Mouse (Mus musculus) heart, postnatal 14 days (tissue): ENCODE results near the gene Zmym1. TPM values are rescaled to one million over a fixed set of nuclear protein-coding genes. Genes with fewer than 3 reads are reported as not detected.
"Not testable (repeated sequence)": the region's sequence is repeated elsewhere in the genome, so short reads cannot be mapped to it uniquely, and the experiment has no call there.

Experiments
- DNase-seq, 2 experiments: peaks; one replicate each; pipeline ENCODE4 v3.0.0; 2021 to 2022
- intact Hi-C: fragments of 180-260 bp; cut with DNase I; formaldehyde crosslinking; loops from one replicate; pipeline ENCODE4 v1.15.1; 2025
- total RNA-seq, 2 experiments: library from RNA; stranded (reverse); gene quantifications; 2 replicates each; pipeline ENCODE4 v1.2.3; 2021

Zmym1 gene
- total RNA-seq, 2 experiments from 2014 or later: 3.9 to 6.8 TPM

DNA sequence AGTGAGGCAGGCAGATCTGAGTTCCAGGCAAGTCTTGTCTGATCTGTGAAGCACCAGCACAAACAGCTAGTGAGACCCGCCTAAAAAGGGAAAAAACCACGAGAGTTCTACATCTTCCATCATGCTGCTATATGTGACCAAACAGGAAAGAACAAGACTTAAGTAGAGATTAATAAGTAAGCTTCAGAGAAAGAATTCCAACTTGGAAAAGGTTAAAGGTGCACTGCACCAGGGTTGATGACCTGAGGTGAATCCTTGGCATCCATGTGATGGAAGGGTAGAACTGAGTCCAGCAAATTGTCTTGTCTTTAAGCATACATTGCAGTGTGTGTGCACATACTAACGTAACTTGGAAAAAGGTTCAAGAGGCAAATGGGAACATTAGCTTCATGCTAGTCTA lies 23.8 kb downstream of the Zmym1 start:
- no peak for DNase-seq
- intact Hi-C loops: no loop called here

DNA sequence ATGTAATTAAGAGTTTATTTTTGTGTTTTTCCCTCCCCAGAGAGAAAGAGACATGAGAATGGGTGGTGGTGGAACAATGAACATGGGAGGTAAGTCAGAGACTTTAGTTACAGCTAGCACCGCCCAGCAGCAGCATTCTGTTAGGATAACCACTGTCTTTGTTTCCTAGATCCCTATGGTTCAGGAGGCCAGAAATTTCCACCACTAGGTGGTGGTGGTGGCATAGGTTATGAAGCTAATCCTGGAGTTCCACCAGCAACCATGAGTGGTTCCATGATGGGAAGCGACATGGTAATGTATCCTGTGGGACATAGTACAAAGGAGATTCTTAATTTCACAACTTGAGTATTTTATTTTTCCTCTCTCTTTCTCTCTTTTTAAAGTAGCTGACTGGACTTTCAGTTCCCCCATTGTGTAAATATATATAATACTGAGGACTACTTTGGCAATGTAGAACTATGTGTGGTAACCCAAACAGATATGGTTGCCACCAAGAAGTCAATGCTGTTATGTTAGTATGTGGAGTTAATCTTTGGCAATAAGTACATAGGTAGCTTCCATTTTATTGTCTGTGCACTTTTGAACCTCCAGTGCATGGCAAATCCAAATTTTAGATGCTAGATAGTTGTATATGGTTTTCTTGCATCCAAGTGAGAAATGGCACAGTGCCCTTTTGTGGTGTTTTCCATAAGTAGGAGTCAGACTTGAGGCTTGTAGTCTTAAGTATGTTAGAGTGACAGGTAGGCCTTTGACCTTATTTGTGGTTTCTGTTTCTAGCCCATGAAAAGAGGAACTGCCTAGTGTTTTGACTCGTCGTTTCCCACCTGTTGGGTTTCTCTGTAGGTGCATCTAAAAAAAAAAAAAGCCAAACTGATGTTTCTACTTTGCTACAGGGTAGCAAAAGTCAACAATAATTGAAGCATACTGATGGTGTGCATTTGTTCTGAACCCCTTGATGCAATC lies 33.4 kb downstream of the Zmym1 start:
- DNase-seq: peak in 1 of 2 experiments; percentile 50
- intact Hi-C loops: loop anchor here (10.0 kb wide), 1 partner anchor 217 kb away; the partner anchor contains the start of gene Smim12

DNA sequence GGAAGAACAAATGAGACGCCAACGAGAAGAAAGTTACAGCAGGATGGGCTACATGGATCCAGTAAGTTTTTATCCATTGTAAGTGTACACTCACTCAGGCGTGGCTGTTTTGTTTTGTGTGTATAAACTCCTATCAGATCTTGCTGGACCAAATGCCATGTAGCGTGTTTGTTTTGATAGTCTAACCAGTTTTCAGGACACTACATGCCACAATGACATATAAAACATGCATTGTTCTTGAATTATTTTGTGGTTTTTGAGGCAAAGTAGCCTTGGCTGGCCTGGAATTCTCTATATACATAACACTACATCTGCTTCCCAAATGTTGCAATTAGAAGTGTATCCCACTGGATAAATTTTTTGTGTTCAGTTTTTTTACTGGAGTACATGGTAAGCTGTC lies 34.1 kb downstream of the Zmym1 start:
- intact Hi-C loops: loop anchor here (10.0 kb wide), 1 partner anchor 218 kb away; the partner anchor contains the start of gene Smim12
- no peak for DNase-seq

DNA sequence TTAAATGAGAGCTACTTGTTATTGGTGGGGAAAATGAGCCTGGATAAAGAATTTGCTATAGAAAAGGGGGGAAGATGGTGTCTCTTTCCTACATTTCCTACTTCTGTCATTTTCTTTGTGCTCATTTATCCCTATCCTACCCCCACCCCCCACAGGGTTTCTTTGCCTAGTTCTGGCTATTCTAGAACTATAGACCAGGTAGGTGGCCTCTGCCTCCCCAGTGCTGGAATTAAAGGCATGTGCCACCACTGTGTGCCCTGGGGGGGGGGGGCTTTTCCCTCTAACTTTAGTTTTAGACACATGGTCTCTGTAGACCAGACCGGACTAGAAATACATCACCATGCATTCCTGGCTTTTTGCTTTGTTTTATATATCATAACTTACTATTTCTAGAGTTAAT lies 36.7 kb downstream of the Zmym1 start:
- intact Hi-C loops: loop anchor here (10.0 kb wide), 1 partner anchor 221 kb away; the partner anchor contains the start of gene Smim12
- no peak for DNase-seq

DNA sequence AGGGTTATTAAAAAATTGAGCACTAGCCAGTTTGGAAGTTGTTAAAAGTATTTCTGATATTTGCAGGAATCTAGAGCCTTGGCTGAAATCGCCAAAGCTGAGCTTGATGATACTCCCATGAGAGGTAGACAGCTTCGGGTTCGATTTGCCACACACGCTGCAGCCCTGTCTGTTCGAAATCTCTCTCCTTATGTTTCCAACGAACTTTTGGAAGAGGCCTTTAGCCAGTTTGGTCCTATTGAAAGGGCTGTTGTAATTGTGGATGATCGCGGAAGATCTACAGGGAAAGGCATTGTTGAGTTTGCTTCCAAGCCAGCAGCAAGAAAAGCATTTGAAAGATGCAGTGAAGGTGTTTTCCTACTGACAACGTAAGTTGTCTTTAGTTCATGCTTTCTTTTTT lies 37.8 kb downstream of the Zmym1 start:
- intact Hi-C loops: loop anchor here (10.0 kb wide), 1 partner anchor 222 kb away; the partner anchor contains the start of gene Smim12
- no peak for DNase-seq

DNA sequence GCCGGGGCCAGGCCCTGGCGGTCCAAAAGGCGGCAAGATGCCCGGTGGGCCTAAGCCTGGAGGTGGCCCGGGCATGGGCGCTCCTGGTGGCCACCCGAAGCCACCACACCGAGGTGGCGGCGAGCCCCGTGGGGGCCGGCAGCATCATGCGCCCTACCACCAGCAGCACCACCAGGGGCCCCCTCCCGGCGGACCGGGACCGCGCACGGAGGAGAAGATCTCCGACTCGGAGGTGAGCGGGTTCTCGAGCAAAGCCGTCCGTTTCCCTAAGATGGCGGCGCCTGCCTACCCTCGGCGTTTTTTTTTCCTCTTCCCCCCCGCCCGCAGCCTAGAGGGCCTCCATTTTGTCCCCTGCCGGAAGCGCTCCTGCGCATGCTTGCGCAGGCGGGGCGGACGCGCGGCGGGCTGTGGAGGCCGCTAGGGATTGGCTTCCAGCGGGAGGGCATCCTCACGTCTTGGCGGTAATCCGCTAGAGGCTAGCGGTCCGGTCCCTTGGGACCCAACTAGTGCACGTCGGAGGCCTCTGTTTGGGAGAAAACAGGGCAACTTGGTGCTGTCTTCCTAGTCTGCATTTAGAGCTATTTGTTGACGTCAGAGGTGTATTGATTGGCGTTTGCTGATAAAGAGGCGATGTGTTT lies 38.8 kb downstream of the Zmym1 start:
- DNase-seq: peak; percentile 89 to 92
- intact Hi-C loops: loop anchor here (10.0 kb wide), 1 partner anchor 223 kb away; the partner anchor contains the start of gene Smim12

DNA sequence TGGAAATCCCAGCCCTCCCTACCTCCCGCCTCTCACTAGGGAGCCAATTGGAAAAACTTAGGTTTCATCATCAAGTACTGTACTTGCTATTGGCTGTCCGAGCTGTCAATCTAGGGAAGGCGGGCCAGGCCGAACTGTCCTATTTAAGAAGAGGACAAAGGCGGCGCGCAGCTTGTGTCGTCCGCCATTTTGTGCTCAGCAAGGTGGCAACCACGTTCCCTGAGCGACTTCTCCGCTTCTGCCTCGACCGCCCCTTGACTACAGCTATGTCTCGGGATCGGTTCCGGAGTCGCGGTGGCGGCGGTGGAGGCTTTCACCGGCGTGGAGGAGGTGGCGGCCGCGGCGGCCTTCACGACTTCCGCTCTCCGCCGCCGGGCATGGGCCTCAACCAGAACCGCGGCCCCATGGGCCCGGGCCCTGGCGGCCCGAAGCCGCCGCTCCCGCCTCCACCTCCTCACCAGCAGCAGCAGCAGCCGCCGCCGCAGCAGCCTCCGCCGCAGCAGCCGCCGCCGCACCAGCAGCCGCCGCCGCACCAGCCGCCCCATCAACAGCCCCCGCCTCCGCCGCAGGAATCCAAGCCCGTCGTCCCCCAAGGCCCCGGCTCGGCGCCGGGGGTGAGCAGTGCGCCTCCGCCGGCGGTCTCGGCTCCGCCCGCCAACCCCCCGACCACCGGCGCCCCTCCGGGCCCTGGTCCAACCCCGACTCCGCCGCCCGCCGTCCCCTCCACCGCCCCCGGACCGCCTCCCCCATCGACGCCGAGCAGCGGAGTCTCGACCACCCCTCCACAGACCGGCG lies 39.6 kb downstream of the Zmym1 start, which contains the start of gene Sfpq:
Gene Sfpq, plus strand, starts transcription at position 174 of the 795 bp plus-strand sequence.
- DNase-seq: peak; percentile 97 to 99
- intact Hi-C loops: loop anchor here (10.0 kb wide), 1 partner anchor 223 kb away; the partner anchor contains the start of gene Smim12

DNA sequence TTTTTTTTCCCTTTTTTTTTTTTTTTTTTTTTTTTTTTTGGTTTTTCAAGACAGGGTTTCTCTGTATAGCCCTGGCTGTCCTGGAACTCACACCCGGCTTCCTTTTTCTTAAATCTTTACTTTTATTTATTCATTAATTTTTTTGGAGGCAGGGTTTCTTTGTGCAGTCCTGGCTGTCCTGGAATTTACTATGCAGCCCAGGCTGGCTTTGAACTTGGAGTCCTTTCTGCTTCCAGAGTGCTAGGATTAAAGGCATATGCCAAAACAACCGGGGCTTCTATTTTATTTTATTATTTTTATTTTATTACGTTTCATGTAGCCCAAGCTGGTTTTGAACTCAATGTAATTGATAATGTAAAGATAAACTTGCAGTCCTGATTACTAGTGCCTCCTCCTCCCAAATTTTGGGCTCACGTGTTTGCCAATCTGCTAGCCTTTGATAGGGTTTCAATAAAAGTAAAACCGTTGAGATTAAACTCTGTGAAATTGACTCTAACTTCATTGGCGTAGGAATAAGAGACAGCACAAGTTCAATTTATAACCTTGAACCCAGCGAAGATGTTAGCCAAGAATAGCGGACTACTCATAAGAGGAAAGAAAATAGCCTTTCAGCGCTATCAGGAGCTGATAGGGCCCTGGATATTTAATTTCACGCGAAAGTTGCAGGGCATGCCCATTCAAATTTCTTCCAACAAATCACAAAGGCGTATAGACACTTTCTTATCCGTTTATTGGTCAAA lies 40.4 kb downstream of the Zmym1 start:
- intact Hi-C loops: loop anchor here (10.0 kb wide), 1 partner anchor 224 kb away; the partner anchor contains the start of gene Smim12
- DNase-seq: no peak

DNA sequence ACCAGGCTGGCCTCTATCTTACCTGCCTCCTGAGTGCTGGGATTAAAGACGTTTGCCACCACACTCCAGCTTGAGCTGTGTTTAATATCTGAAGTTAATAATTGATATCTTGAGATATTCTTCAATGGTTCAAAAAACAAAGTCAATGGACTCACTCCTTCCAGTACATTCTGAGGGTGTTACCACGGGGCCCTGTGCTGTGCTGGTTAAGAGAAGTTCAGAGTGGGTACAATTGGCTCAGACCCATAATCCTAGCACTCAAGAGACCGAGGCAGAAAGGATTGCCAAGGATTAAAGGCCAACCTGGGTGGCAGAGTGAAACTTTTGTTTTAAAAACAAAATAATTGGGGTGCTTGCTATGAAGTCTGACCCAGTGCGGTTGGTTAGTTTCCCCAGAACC lies 44.6 kb downstream of the Zmym1 start:
- intact Hi-C loops: loop anchor here (5.0 kb wide), 1 partner anchor 49 kb away; the partner anchor contains the start of gene Zmym4

DNA sequence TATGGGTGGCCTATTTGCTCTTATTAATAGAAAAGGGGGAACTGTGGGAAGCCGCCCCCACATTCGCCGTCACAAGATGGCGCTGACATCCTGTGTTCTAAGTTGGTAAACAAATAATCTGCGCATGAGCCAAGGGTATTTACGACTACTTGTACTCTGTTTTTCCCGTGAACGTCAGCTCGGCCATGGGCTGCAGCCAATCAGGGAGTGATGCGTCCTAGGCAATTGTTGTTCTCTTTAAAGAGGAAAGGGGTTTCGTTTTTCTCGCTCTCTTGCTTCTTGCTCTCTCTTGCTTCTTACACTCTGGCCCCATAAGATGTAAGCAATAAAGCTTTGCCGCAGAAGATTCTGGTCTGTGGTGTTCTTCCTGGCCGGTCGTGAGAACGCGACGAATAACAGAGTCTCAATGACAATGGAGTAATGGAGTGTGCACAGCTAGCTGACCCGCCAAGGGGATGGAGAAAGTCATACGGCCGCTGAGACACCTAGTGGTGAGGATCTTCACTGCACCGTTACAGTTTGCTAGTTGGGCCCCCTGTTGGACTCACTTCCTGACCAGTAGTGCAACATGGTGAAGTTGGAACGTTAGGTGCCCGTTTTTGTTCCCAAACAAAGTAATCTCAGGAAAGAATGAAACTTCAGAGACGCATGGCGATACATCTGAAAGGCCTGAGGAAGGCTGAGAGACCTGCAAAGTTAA lies 45.5 kb downstream of the Zmym1 start:
- peak; percentile 82 to 88 for DNase-seq
- intact Hi-C loops: loop anchor here (5.0 kb wide), 1 partner anchor 48 kb away; the partner anchor contains the start of gene Zmym4

More for the DNA sequence above, 44.6 kb downstream of the Zmym1 start:
- no peak for DNase-seq

DNA sequence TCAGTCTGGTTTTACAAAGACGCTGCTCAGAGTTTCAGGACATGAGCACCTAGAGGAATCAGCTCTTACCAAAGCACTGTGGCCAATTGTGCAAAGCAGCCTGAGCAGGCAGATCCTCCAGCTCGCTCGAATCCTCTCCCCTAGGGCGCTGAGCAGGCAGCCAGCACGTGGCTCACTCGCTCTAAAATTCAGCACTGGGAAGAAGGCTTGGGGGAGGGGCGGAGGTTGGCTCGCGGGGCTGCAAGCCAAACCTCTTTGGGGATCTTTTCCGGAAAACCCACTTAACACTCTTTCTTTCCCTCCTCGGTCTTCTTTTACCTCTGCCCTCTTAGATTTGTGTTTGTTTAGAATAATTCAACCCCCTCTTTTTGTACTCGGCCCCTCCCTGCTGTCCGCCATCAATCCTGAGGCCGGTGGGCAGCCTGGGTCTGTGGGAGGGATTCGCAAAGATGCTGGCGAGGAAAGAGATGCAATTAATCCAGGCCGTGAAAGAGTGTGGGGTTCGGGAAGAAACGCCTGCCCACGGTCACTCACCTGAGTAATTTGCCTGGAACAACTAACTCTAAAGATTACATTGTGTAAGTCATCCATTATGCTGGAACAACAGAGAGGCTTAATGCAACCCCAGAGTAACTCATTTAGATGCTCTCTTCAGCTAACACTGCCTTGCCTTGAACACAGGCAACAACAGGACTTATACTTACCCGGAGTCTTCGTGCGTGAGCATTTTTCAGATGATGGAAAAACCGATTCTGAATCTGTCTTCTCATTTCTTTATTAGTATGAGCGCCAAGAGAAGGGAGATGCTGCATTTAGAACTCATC lies 55.6 kb downstream of the Zmym1 start:
- DNase-seq: peak in 1 of 2 experiments; percentile 43
- intact Hi-C loops: no loop called here

DNA sequence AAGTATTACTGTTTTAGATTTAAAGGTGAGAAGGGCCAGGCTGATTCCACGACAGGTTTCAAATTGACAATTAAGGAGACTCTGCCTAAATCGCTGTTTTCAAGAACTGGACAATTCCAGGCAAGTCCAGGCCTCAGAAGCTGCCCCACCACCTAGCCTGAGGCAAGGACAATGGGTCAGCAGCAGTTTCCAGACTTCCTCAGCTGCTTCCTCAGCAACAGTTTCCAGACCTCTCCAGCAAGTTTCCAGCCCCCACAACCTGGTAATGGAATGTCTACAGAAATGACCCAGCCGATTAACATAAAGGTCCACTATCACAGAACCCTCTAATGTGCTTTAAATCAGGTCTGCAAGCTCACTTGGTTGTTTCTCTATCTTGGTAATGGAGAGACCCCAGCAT lies 56.6 kb downstream of the Zmym1 start:
- intact Hi-C loops: no loop called here
- no peak for DNase-seq

DNA sequence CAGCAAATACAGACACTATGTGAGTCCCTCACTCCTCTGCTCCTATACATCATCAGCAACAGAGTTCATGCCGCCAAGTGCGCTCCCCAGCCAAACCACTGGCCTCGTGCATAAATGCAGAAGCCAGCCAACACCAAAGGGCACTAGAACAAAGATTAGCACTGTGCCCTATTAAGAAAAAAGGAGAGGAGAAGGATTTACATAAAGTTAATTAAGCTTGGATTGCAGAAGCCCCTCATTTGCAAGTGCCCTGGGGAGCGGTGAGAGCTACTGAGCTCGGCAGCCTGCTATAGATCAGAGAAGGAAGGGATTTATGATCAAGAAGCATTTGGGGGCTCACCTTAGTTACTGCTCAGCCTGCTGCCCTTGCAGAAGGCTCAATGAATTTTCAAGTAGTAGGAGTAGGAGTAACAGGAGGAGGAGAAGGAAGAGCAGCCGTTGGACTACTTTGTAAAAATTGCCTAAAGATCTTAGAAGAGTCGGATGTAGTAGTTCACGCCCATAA lies 60.3 kb downstream of the Zmym1 start:
- intact Hi-C loops: no loop called here
- no peak for DNase-seq

DNA sequence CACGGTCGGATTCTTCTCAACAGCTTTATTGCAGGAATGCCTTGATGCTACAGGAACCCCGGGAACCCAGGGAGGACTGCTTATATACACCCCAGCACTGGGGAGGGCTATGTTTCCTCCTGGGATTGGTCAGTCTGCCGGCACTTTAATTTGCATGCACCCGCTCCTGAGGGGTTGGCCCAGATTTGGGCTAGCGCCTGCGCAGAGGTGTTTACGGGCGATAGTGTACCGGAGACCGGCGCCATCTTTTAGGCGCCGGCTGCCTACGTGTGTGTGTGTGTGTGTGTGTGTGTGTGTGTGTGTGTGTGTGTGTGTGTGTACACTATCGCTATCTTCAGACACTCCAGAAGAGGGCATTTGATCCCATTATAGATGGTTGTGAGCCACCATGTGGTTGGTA lies 61.6 kb downstream of the Zmym1 start:
- DNase-seq, intact Hi-C loops: not testable (repeated sequence)
